Mouse (Mus musculus) hindbrain, postnatal 0 days (tissue): ENCODE measurements around the gene Ren1. TPM values are rescaled to one million over a fixed set of nuclear protein-coding genes. Genes with fewer than 3 reads are reported as not detected.
A peak's percentile ranks its signal among the peaks of the same experiment; 100 is the strongest.
"Not testable (repeated sequence)": the region's sequence is repeated elsewhere in the genome, so short reads cannot be mapped to it uniquely, and the experiment has no call there.

Source experiments
- ATAC-seq: fragments of 200-750 bp; cut with Nextera tagmentation; 2 replicates; pipeline ENCODE4 v1.8.0; 2017; ENCODE audit warnings: mild to moderate bottlenecking, moderate TSS enrichment, moderate library complexity
- DNase-seq: peaks from one replicate; pipeline ENCODE4 v3.0.0-alpha.2; 2015; ENCODE audit warnings: low spot score
- H3K27ac ChIP-seq: fragments of 300-500 bp; sonication (generic); 2 replicates; pipeline ENCODE4 v1.5.1; 2014; ENCODE audit warnings: mild to moderate bottlenecking
- H3K27me3 ChIP-seq: fragments of 300-500 bp; sonication (generic); 2 replicates; pipeline ENCODE4 v1.6.1; 2014; ENCODE audit warnings: low read length, mixed read lengths; ENCODE audit not compliant: insufficient read depth
- H3K36me3 ChIP-seq: fragments of 300-500 bp; sonication (generic); 2 replicates; pipeline ENCODE4 v1.6.1; 2014; ENCODE audit warnings: low read length, mixed read lengths; ENCODE audit not compliant: insufficient read depth
- H3K4me1 ChIP-seq: fragments of 300-500 bp; sonication (generic); 2 replicates; pipeline ENCODE4 v1.6.1; 2014; ENCODE audit warnings: antibody characterized with exemption, low read length, mixed read lengths; ENCODE audit not compliant: insufficient read depth
- H3K4me2 ChIP-seq: fragments of 300-500 bp; sonication (generic); 2 replicates; pipeline ENCODE4 v1.6.1; 2014; ENCODE audit warnings: low read depth, mild to moderate bottlenecking, low read length, moderate library complexity, mixed read lengths
- H3K4me3 ChIP-seq: fragments of 300-500 bp; sonication (generic); 2 replicates; pipeline ENCODE4 v1.5.1; 2014; ENCODE audit warnings: low read length
- H3K9ac ChIP-seq: fragments of 300-500 bp; sonication (generic); replicated peaks from 2 replicates; pipeline ENCODE4 v1.6.1; 2014; ENCODE audit warnings: mild to moderate bottlenecking, low read length, moderate library complexity, mixed read lengths
- H3K9me3 ChIP-seq: fragments of 300-500 bp; sonication (generic); 2 replicates; pipeline ENCODE4 v1.6.1; 2016; ENCODE audit warnings: low read length, mixed read lengths
- CTCF ChIP-seq: IDR thresholded peaks from 2 replicates; pipeline ENCODE4 v1.5.1; 2016; ENCODE audit warnings: antibody characterized with exemption, control low read depth, low read depth
- WGBS: fragments of 180-500 bp; shearing (Covaris S2); extraction: QIAGEN DNeasy Blood & Tissue Kit; methylation state at CpG from one replicate; pipeline ENCODE4 v1.1.7; 2014; 5-methylcytosine and 5-hydroxymethylcytosine counted together
- polyA plus RNA-seq: library from polyadenylated mRNA; unstranded; fragments of >200 nt; fragmentation: Nextera tagmentation; extraction: Ambion mirVana; gene quantifications from 2 replicates; pipeline ENCODE4 v1.2.1, GENCODE M21; 2015
- total RNA-seq: library from RNA; depleted of rRNA; stranded (reverse); fragments of >200 nt; gene quantifications from 2 replicates; pipeline ENCODE4 v1.2.3, GENCODE M21; 2014

The Ren1 gene
- total and polyA plus RNA-seq, 2 experiments from 2014 or later, result 1.1 to 1.7 TPM

DNA sequence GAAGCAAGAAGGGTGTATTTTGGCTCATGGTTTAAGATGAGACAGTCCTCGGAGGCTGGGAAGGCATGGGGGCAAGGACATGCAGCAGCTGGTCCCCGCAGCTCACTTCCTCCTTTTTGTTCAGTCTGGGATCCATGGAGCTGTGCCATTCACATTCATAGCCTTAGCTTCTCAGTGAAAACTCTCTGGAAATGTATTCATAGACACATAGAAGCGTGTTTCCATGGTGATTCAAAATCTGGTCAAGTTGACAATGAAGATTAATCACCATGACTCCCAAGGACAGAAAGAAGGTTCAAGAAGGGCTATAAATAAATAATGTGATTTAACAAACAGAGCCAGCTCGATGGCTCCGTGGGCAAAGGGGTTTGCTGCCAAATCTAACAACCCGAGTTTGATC is 16.4 kb upstream of the Ren1 start:
- Histone ChIP-seq H3K4me3 (no peak overlapping the region), H3K4me2 (no peak overlapping the region), H3K9ac (no peak overlapping the region), H3K27me3 (no peaks in the 10 kb centered on the region), H3K4me1 (peaks cover 18% of the 10 kb centered on the region), H3K36me3 (no peaks in the 10 kb centered on the region), H3K9me3 (no peaks in the 10 kb centered on the region), H3K27ac (no peak overlapping the region)
- DNase-seq (peak; percentile 53), ATAC-seq (peak; percentile 16; the same call in 1 of the 2 replicates)
- 32% methylated on average over 6 of the region's 6 CpGs for WGBS
- no peak for TF ChIP-seq CTCF

DNA sequence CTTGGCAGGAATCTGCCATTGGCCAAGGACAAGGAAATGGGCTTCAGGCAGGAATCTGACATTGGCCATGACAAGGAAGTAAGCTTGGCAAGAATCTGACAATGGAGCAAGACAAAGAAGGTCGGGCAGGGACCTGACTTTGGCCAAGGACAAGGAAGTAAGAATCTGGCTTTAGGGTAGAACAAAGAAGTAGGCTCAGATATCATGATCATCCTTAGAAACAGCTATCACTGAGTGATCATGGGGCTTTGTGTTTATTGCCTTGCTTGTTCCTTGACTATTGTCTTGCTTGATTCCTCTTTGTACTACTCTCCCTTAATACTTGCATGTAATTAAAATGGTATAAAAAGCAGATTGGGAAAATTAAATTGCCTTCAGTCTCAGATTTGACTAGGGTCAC is 9.9 kb upstream of the Ren1 start:
- 70% methylated on average over 1 of the region's 1 CpGs for WGBS

DNA sequence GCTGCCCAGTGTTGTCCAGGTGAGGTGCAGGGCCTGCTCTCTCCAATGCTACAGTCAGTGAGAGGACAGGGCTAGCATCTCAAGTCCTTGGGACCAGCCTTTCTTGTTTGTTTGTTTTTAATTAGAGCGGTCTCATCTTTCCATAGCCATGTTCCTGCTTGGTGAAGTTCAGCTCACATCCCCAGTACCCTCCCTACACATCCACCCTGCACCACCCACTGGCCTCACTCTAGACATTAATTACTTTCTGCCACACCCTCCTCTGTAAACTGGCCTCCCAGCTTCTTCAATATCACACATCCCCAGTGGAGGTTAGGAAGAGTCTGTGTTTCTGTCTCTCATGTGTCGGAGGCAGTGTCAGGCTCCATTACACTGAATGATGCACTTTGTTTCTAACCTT is 6.0 kb upstream of the Ren1 start:
- no peaks in the 10 kb centered on the region for H3K27me3 ChIP-seq
- no peak overlapping the region for H3K27ac ChIP-seq
- no peaks in the 10 kb centered on the region for H3K9me3 ChIP-seq
- H3K36me3 ChIP-seq, result no peaks in the 10 kb centered on the region
- no peak overlapping the region for H3K9ac ChIP-seq
- no peaks in the 10 kb centered on the region for H3K4me1 ChIP-seq
- no peak overlapping the region for H3K4me2 ChIP-seq
- DNase-seq, result no peak
- no peak for ATAC-seq
- no peak overlapping the region for H3K4me3 ChIP-seq
- TF ChIP-seq CTCF, result no peak
- 92% methylated on average over 2 of the region's 2 CpGs for whole genome bisulfite sequencing

More for the DNA sequence above, 9.9 kb upstream of the Ren1 start:
- ATAC-seq, H3K27me3 ChIP-seq, DNase-seq, H3K9me3 ChIP-seq, H3K4me3 ChIP-seq, H3K4me1 ChIP-seq, H3K9ac ChIP-seq, H3K27ac ChIP-seq, H3K4me2 ChIP-seq, H3K36me3 ChIP-seq: not testable (repeated sequence)

DNA sequence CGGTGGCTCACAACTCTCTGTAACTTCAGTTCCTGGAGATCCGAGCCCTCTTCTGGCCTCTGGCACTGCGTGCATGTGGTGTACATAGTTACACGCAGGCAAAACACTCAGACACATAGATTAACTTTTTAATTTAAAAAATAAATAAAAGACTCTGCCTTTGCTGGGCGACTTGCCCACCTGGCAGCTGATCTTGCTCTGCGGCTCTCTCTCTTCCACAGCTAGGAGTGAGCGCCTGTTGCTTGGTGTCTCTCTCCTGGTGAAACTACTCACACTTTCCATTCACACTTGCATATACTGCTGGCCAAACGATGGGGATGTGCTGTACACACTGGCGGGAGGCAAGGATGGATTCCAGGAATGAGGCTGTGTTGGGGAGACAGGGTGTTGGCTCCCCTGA is 3.8 kb upstream of the Ren1 start:
- DNase-seq, result no peak
- no peak overlapping the region for H3K4me3 ChIP-seq
- H3K4me1 ChIP-seq, result no peaks in the 10 kb centered on the region
- ATAC-seq, result no peak
- no peak overlapping the region for H3K27ac ChIP-seq
- H3K27me3 ChIP-seq, result no peaks in the 10 kb centered on the region
- H3K4me2 ChIP-seq, result no peak overlapping the region
- no peaks in the 10 kb centered on the region for H3K36me3 ChIP-seq
- no peaks in the 10 kb centered on the region for H3K9me3 ChIP-seq
- TF ChIP-seq CTCF, result no peak
- no peak overlapping the region for H3K9ac ChIP-seq
- WGBS, result 81% methylated on average over 9 of the region's 9 CpGs

DNA sequence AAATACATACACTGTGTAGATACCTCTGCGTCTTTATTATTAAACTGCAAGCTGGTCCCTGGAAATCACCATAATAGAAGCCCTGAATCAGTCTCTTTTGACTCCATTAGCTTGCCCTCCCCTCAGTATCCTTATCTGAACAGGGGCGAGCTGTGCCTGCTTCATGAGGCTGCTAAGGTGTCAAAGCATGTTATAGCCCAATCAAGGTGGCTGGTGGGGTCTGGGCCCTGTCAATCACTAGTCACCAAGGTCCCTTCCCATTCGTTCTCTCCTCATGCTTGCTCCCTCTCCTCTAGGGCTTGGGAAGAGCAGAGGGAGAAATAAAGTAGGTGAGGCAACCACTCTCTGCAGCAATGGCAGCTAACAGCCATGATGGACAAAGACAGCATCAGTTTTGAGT is 3.1 kb upstream of the Ren1 start:
- ATAC-seq, result no peak
- H3K9me3 ChIP-seq, result no peaks in the 10 kb centered on the region
- no peak overlapping the region for H3K4me3 ChIP-seq
- no peak for DNase-seq
- no peak for TF ChIP-seq CTCF
- H3K36me3 ChIP-seq, result no peaks in the 10 kb centered on the region
- H3K4me2 ChIP-seq, result no peak overlapping the region
- H3K4me1 ChIP-seq, result no peaks in the 10 kb centered on the region
- no peak overlapping the region for H3K27ac ChIP-seq
- 73% methylated on average over 3 of the region's 3 CpGs for WGBS
- no peak overlapping the region for H3K9ac ChIP-seq
- H3K27me3 ChIP-seq, result no peaks in the 10 kb centered on the region

DNA sequence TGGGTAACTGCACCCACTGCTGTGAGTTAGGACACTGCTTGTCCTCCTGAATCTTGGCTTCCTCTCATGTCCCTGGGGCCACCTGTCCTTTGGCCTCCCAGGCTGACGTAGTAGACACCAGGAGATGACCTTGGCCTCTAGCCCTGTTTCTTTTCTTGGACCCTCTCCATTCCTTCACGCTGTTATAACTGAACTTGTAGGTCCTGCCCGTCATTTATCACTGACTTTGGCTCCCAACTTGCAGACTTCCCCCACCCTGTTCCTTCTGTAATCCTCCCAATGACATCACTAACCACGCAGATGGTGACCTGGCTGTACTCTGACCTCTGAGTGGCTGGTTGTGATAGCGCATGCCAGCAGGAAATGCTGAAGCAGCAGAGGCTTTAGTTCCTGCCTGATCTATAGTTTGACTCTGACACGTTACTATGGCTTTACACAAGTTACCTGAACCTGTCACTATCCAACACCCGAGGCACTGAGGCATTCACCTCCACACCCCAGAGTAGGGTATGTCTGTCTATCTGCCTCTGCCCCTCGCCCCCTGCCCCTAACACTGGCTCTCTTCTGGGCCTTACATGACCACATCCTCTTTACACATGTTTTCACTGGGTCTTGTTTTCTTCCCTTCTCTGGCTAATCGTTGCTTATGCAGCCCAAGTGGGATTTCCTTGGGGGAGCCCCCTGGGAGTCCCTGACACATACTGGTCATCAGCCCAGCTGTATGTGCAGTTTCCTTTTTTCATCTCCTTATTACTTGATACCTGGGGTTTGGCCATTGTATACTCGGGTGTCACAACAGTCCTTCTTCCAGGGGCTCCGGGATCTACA is 2.4 kb upstream of the Ren1 start:
- no peak for DNase-seq
- no peak for ATAC-seq
- no peaks in the 10 kb centered on the region for H3K36me3 ChIP-seq
- 77% methylated on average over 11 of the region's 11 CpGs for WGBS
- no peak for TF ChIP-seq CTCF
- no peaks in the 10 kb centered on the region for H3K9me3 ChIP-seq
- no peak overlapping the region for H3K27ac ChIP-seq
- H3K9ac ChIP-seq, result no peak overlapping the region
- no peak overlapping the region for H3K4me3 ChIP-seq
- no peak overlapping the region for H3K4me2 ChIP-seq
- no peaks in the 10 kb centered on the region for H3K27me3 ChIP-seq
- no peaks in the 10 kb centered on the region for H3K4me1 ChIP-seq

DNA sequence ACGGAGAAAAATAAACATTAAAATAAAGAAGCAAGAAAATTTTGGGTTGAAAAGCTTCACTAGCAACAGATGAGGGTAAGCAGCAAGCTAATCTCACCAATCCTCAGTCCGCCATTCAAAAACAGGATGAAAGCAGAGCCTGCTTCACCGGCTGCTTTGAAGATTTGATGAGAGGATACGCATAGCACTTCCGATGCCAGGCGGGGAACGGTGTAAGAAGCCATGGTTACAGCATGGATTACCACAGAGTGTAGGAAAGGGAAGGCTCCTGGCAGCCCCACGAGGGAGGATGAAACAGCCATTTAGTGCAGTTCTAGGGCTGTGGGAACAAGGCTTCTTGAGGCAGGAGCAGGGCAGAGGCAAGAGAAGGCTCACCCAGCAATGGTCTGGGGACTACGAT is 1.5 kb downstream of the Ren1 start:
- no peak overlapping the region for H3K9ac ChIP-seq
- H3K9me3 ChIP-seq, result no peaks in the 10 kb centered on the region
- no peak overlapping the region for H3K4me3 ChIP-seq
- 53% methylated on average over 9 of the region's 9 CpGs for WGBS
- H3K4me2 ChIP-seq, result no peak overlapping the region
- H3K4me1 ChIP-seq, result no peaks in the 10 kb centered on the region
- TF ChIP-seq CTCF, result no peak
- H3K27ac ChIP-seq, result no peak overlapping the region
- ATAC-seq (no peak), DNase-seq (no peak)
- H3K36me3 ChIP-seq, result no peaks in the 10 kb centered on the region
- H3K27me3 ChIP-seq, result no peaks in the 10 kb centered on the region
